ENCODE assay signal across 15 mouse cellular contexts in genomic region chr14:100415099-100415498, GRCm38 (mm10).
"Had no signal": no experiment of that assay in that cellular context is flagged by ENCODE, and none has a peak within 500 bp of the region (broad histone marks: within the 10 kb centered on the region; RNA-seq: fewer than 3 reads in every experiment).

No protein-coding gene starts in this region.

- H3K4me3 ChIP-seq: limb, embryonic 10.5 days; limb, embryonic 13.5 days; liver, embryonic 13.5 days; midbrain, embryonic 12.5 days; midbrain, embryonic 15.5 days; neural tube, embryonic 13.5 days had no signal

- ATAC-seq: lung, postnatal 0 days; midbrain, embryonic 15.5 days had no signal

- DNase-seq: kidney, adult 18-20 months; kidney, adult 9 months; kidney, postnatal 14 days; kidney, postnatal 4 days; layer of hippocampus, adult 9-11 months; liver, embryonic 13.5 days; lung, embryonic 14.5 days; thymus, adult 18-20 months; thymus, postnatal 36 days had no signal

- H3K4me2 ChIP-seq: limb, embryonic 13.5 days; liver, embryonic 13.5 days; lung, embryonic 14.5 days; midbrain, embryonic 12.5 days; midbrain, embryonic 15.5 days; neural tube, embryonic 13.5 days had no signal

- H3K27me3 ChIP-seq: limb, embryonic 13.5 days; liver, embryonic 13.5 days; midbrain, embryonic 12.5 days; midbrain, embryonic 15.5 days; neural tube, embryonic 13.5 days had no signal

- H3K36me3 ChIP-seq: limb, embryonic 10.5 days; limb, embryonic 13.5 days; liver, embryonic 13.5 days; midbrain, embryonic 12.5 days; midbrain, embryonic 15.5 days; neural tube, embryonic 13.5 days had no signal
